Mouse (Mus musculus): ENCODE results near the gene Tssk2. TPM values are rescaled to one million over a fixed set of nuclear protein-coding genes. Genes with fewer than 3 reads are reported as not detected.

The Tssk2 gene
- not detected in 2 replicates for polyA plus RNA-seq (2015; fragmentation: Nextera tagmentation; extraction: Ambion mirVana)

GRCm38 (mm10) chr16:17898462-17898861, at the start of gene Tssk2, which contains the start of gene Dgcr2:
Tssk2 (plus strand) TSS chr16:17898637.
Dgcr2 (minus strand) TSS chr16:17898562.

GRCm38 (mm10) chr16:17891567-17891959, 6.9 kb upstream of the Tssk2 start, which contains the start of gene Gm20518:
Gm20518 (minus strand) TSS chr16:17891671.

GRCm38 (mm10) chr16:17893923-17894322, 4.5 kb upstream of the Tssk2 start, which contains the start of gene Tssk1:
Tssk1 (plus strand) TSS chr16:17894223.

GRCm38 (mm10) chr16:17911052-17911595, 12.7 kb downstream of the Tssk2 start, which contains the start of gene Ess2:
Ess2 (minus strand) TSS chr16:17911348.

GRCm38 (mm10) chr16:17914307-17915249, 16.1 kb downstream of the Tssk2 start, which contains the start of gene Gsc2:
Gsc2 (minus strand) TSS chr16:17915059.

GRCm38 (mm10) chr16:17928087-17928580, 29.7 kb downstream of the Tssk2 start, which contains the start of gene Slc25a1:
Slc25a1 (minus strand) TSS chr16:17928219.

Other genes starting within 250 kb of the Tssk2 start
- gene Med15, start 165.7 kb upstream of the Tssk2 start, polyA plus RNA-seq (2015; fragmentation: Nextera tagmentation; extraction: Ambion mirVana), result 31.0 and 35.2 TPM in 2 replicates
- gene Klhl22, start 139.0 kb upstream of the Tssk2 start, polyA plus RNA-seq (2015; fragmentation: Nextera tagmentation; extraction: Ambion mirVana), result 68.8 and 72.8 TPM in 2 replicates
- 4.0 and 5.4 TPM in 2 replicates for gene Scarf2, start 101.4 kb upstream of the Tssk2 start, polyA plus RNA-seq (2015; fragmentation: Nextera tagmentation; extraction: Ambion mirVana)
- gene B830017H08Rik, start 65.5 kb upstream of the Tssk2 start, polyA plus RNA-seq (2015; fragmentation: Nextera tagmentation; extraction: Ambion mirVana), result 11.1 and 13.0 TPM in 2 replicates
- gene Car15, start 60.3 kb upstream of the Tssk2 start, polyA plus RNA-seq (2015; fragmentation: Nextera tagmentation; extraction: Ambion mirVana), result 0.75 and 2.2 TPM in 2 replicates
- gene Gm20518, start 7.0 kb upstream of the Tssk2 start, polyA plus RNA-seq (2015; fragmentation: Nextera tagmentation; extraction: Ambion mirVana), result 0.19 and 0.38 TPM in 2 replicates
- gene Tssk1, start 4.4 kb upstream of the Tssk2 start, polyA plus RNA-seq (2015; fragmentation: Nextera tagmentation; extraction: Ambion mirVana), result 0.04 TPM in 1 of 2 replicates, not detected in the other
- gene Dgcr2, start 75 bp upstream of the Tssk2 start, polyA plus RNA-seq (2015; fragmentation: Nextera tagmentation; extraction: Ambion mirVana), result 72.6 and 84.3 TPM in 2 replicates
- 33.1 and 35.8 TPM in 2 replicates for gene Ess2, start 12.7 kb downstream of the Tssk2 start, polyA plus RNA-seq (2015; fragmentation: Nextera tagmentation; extraction: Ambion mirVana)
- 0.22 TPM in 1 of 2 replicates, not detected in the other for gene Gsc2, start 16.4 kb downstream of the Tssk2 start, polyA plus RNA-seq (2015; fragmentation: Nextera tagmentation; extraction: Ambion mirVana)
- 174 and 195 TPM in 2 replicates for gene Slc25a1, start 29.6 kb downstream of the Tssk2 start, polyA plus RNA-seq (2015; fragmentation: Nextera tagmentation; extraction: Ambion mirVana)
- not detected in 2 replicates for gene Vpreb2, start 81.8 kb downstream of the Tssk2 start, polyA plus RNA-seq (2015; fragmentation: Nextera tagmentation; extraction: Ambion mirVana)
- 174 and 187 TPM in 2 replicates for gene Dgcr6, start 154.2 kb downstream of the Tssk2 start, polyA plus RNA-seq (2015; fragmentation: Nextera tagmentation; extraction: Ambion mirVana)
- 9.1 and 10.6 TPM in 2 replicates for gene Prodh, start 191.6 kb downstream of the Tssk2 start, polyA plus RNA-seq (2015; fragmentation: Nextera tagmentation; extraction: Ambion mirVana)
- gene Rtn4r, start 229.0 kb downstream of the Tssk2 start, polyA plus RNA-seq (2015; fragmentation: Nextera tagmentation; extraction: Ambion mirVana), result 34.3 and 37.1 TPM in 2 replicates

Measured in neural tube, postnatal 0 days (tissue).